Mouse (Mus musculus) stomach, postnatal 0 days (tissue): ENCODE measurements around the gene Egflam. TPM values are rescaled to one million over a fixed set of nuclear protein-coding genes. Genes with fewer than 3 reads are reported as not detected.
A peak's percentile ranks its signal among the peaks of the same experiment; 100 is the strongest.

Experiments used
- ATAC-seq: fragments of 200-750 bp; cut with Nextera tagmentation; 2 replicates; pipeline ENCODE4 v1.8.0; 2017; ENCODE audit not compliant: low FRiP score, low TSS enrichment
- DNase-seq: peaks from one replicate; pipeline ENCODE4 v3.0.0-alpha.2; 2016; ENCODE audit warnings: low spot score
- H3K27ac ChIP-seq: fragments of 300-500 bp; sonication (generic); replicated peaks from 2 replicates; pipeline ENCODE4 v1.5.1; 2014; ENCODE audit warnings: mild to moderate bottlenecking, control low read depth
- H3K27me3 ChIP-seq: fragments of 300-500 bp; sonication (generic); 2 replicates; pipeline ENCODE4 v1.6.1; 2014; ENCODE audit warnings: low read length; ENCODE audit not compliant: control insufficient read depth, insufficient read depth
- H3K36me3 ChIP-seq: fragments of 300-500 bp; sonication (generic); 2 replicates; pipeline ENCODE4 v1.6.1; 2014; ENCODE audit warnings: low read length, mixed read lengths; ENCODE audit not compliant: control insufficient read depth, insufficient read depth
- H3K4me1 ChIP-seq: fragments of 300-500 bp; sonication (generic); replicated peaks from 2 replicates; pipeline ENCODE4 v1.6.1; 2014; ENCODE audit warnings: antibody characterized with exemption; ENCODE audit not compliant: control insufficient read depth, insufficient read depth
- H3K4me2 ChIP-seq: fragments of 300-500 bp; sonication (generic); replicated peaks from 2 replicates; pipeline ENCODE4 v1.6.1; 2014; ENCODE audit warnings: low read depth, mild to moderate bottlenecking, control low read depth, moderate library complexity
- H3K4me3 ChIP-seq: fragments of 300-500 bp; sonication (generic); 2 replicates; pipeline ENCODE4 v1.5.1; 2014; ENCODE audit warnings: low read depth, low read length, control low read depth
- H3K9ac ChIP-seq: fragments of 300-500 bp; sonication (generic); 2 replicates; pipeline ENCODE4 v1.6.1; 2014; ENCODE audit warnings: mild to moderate bottlenecking, low read length, control low read depth, mixed read lengths
- H3K9me3 ChIP-seq: fragments of 300-500 bp; sonication (generic); 2 replicates; pipeline ENCODE4 v1.6.1; 2016; ENCODE audit warnings: low read length; ENCODE audit not compliant: control insufficient read depth
- CTCF ChIP-seq: IDR thresholded peaks from 2 replicates; pipeline ENCODE4 v1.5.1; 2016; ENCODE audit warnings: antibody characterized with exemption, low read depth, mild to moderate bottlenecking, moderate library complexity
- EP300 ChIP-seq: optimal IDR thresholded peaks from 2 replicates; pipeline ENCODE3; 2016; ENCODE audit warnings: antibody characterized with exemption
- WGBS: fragments of 180-500 bp; shearing (Covaris S2); extraction: QIAGEN DNeasy Blood & Tissue Kit; methylation state at CpG from one replicate; pipeline ENCODE4 v1.1.7; 2014; 5-methylcytosine and 5-hydroxymethylcytosine counted together
- polyA plus RNA-seq: library from polyadenylated mRNA; unstranded; fragments of >200 nt; fragmentation: Nextera tagmentation; extraction: Ambion mirVana; gene quantifications from 2 replicates; pipeline ENCODE4 v1.2.1, GENCODE M21; 2015

The Egflam gene
- polyA plus RNA-seq, 1 experiment from 2014 or later, result 6.6 TPM

- Histone ChIP-seq H3K9ac (no peak overlapping the region), H3K27ac (no peak overlapping the region), H3K9me3 (no peaks in the 10 kb centered on the region), H3K36me3 (no peaks in the 10 kb centered on the region; the same call in 1 of the 2 replicates), H3K4me1 (peaks cover 2% of the 10 kb centered on the region; the same call in 1 of the 2 replicates), H3K27me3 (no peaks in the 10 kb centered on the region), H3K4me2 (no peak overlapping the region), H3K4me3 (no peak overlapping the region)
- no peak for ATAC-seq
- 43% methylated on average over 5 of the region's 5 CpGs for WGBS
- no peak for DNase-seq
- no peak for TF ChIP-seq CTCF
- TF ChIP-seq EP300, result no peak
These were observed 192.1 kb downstream of the Egflam start for GRCm38 (mm10) chr15:7206110-7206509.

GRCm38 (mm10) chr15:7204917-7205316 lies 193.3 kb downstream of the Egflam start:
- Histone ChIP-seq H3K4me3 (no peak overlapping the region), H3K9me3 (no peaks in the 10 kb centered on the region), H3K4me1 (peaks cover 5% of the 10 kb centered on the region; the same call in 1 of the 2 replicates), H3K27ac (no peak overlapping the region), H3K36me3 (no peaks in the 10 kb centered on the region; the same call in 1 of the 2 replicates), H3K27me3 (no peaks in the 10 kb centered on the region), H3K9ac (no peak overlapping the region), H3K4me2 (no peak overlapping the region)
- TF ChIP-seq EP300 (no peak), CTCF (no peak)
- WGBS, result 85% methylated on average over 13 of the region's 13 CpGs
- no peak for DNase-seq
- no peak for ATAC-seq

GRCm38 (mm10) chr15:7203606-7204330 lies 194.4 kb downstream of the Egflam start:
- H3K9ac ChIP-seq, result no peak overlapping the region
- WGBS, result 38% methylated on average over 9 of the region's 9 CpGs
- H3K27me3 ChIP-seq, result no peaks in the 10 kb centered on the region
- TF ChIP-seq EP300, result no peak
- no peak for TF ChIP-seq CTCF
- no peaks in the 10 kb centered on the region for H3K9me3 ChIP-seq
- H3K36me3 ChIP-seq, result no peaks in the 10 kb centered on the region; the same call in 1 of the 2 replicates
- H3K4me3 ChIP-seq, result no peak overlapping the region
- peaks cover 5% of the 10 kb centered on the region; the same call in 1 of the 2 replicates for H3K4me1 ChIP-seq
- ATAC-seq, result peak; percentile 16; the same call in 1 of the 2 replicates
- no peak overlapping the region for H3K4me2 ChIP-seq
- H3K27ac ChIP-seq, result peak overlapping the region; percentile 84
- no peak for DNase-seq

- Histone ChIP-seq H3K27ac (peak overlapping the region; percentile 84), H3K27me3 (no peaks in the 10 kb centered on the region), H3K4me3 (no peak overlapping the region), H3K4me2 (no peak overlapping the region), H3K9me3 (no peaks in the 10 kb centered on the region), H3K4me1 (peaks cover 5% of the 10 kb centered on the region; the same call in 1 of the 2 replicates), H3K9ac (no peak overlapping the region), H3K36me3 (no peaks in the 10 kb centered on the region; the same call in 1 of the 2 replicates)
- TF ChIP-seq EP300 (no peak), CTCF (no peak)
- DNase-seq (no peak), ATAC-seq (no peak)
- 93% methylated on average over 5 of the region's 5 CpGs for WGBS
These were observed 195.2 kb downstream of the Egflam start for GRCm38 (mm10) chr15:7202981-7203380.

- DNase-seq, result peak; percentile 36
- WGBS, result 28% methylated on average over 9 of the region's 9 CpGs
- TF ChIP-seq CTCF (peak; percentile 14; the same call in 1 of the 2 replicates), EP300 (peak; percentile 75)
- peaks cover 5% of the 10 kb centered on the region; the same call in 1 of the 2 replicates for H3K4me1 ChIP-seq
- peak; percentile 82 for ATAC-seq
- H3K4me2 ChIP-seq, result no peak overlapping the region; the same call in 1 of the 2 replicates
- no peaks in the 10 kb centered on the region for H3K36me3 ChIP-seq
- H3K27me3 ChIP-seq, result no peaks in the 10 kb centered on the region
- H3K9me3 ChIP-seq, result no peaks in the 10 kb centered on the region
- no peak overlapping the region for H3K9ac ChIP-seq
- H3K27ac ChIP-seq, result peak overlapping the region; percentile 92
- no peak overlapping the region for H3K4me3 ChIP-seq
These were observed 196.5 kb downstream of the Egflam start for GRCm38 (mm10) chr15:7201421-7202380.
